Mouse (Mus musculus) mature B cell (primary cell): ENCODE data around the gene Dgkz.

ENCODE experiments used
- in situ Hi-C: fragments of 300-500 bp; cut with MboI; formaldehyde crosslinking; loops from 2 replicates; pipeline ENCODE4 v1.14.3; 2019

The Dgkz gene

GRCm38 (mm10) chr2:91960459-91960858 is 15.2 kb downstream of the Dgkz start:
- in situ Hi-C loops: no loop called here

- in situ Hi-C loops: no loop called here
These were observed 15.9 kb downstream of the Dgkz start for GRCm38 (mm10) chr2:91959544-91960410.

- in situ Hi-C loops: no loop called here
These were observed 16.8 kb downstream of the Dgkz start for GRCm38 (mm10) chr2:91958701-91959457.

- in situ Hi-C loops: no loop called here
These were observed 17.6 kb downstream of the Dgkz start for GRCm38 (mm10) chr2:91958049-91958448.

GRCm38 (mm10) chr2:91957096-91957495 is 18.6 kb downstream of the Dgkz start:
- in situ Hi-C loops: no loop called here

- in situ Hi-C loops: no loop called here
These were observed 19.8 kb downstream of the Dgkz start for GRCm38 (mm10) chr2:91955875-91956274.

GRCm38 (mm10) chr2:91955121-91955591 is 20.5 kb downstream of the Dgkz start:
- in situ Hi-C loops: no loop called here

GRCm38 (mm10) chr2:91953825-91954224 is 21.8 kb downstream of the Dgkz start:
- in situ Hi-C loops: no loop called here

GRCm38 (mm10) chr2:91950275-91951085 is 25.2 kb downstream of the Dgkz start:
- in situ Hi-C loops: no loop called here

- in situ Hi-C loops: no loop called here
These were observed 26.0 kb downstream of the Dgkz start for GRCm38 (mm10) chr2:91949411-91950274.

GRCm38 (mm10) chr2:91948792-91949241 is 26.8 kb downstream of the Dgkz start:
- in situ Hi-C loops: no loop called here

- in situ Hi-C loops: no loop called here
These were observed 27.5 kb downstream of the Dgkz start for GRCm38 (mm10) chr2:91948151-91948509.

GRCm38 (mm10) chr2:91947397-91948150 is 28.1 kb downstream of the Dgkz start:
- in situ Hi-C loops: no loop called here

- in situ Hi-C loops: no loop called here
These were observed 28.8 kb downstream of the Dgkz start for GRCm38 (mm10) chr2:91946836-91947235.

GRCm38 (mm10) chr2:91945483-91945882 is 30.2 kb downstream of the Dgkz start, which contains the start of gene Gm9821:
Gene Gm9821, plus strand, starts transcription at chr2:91945703.
- in situ Hi-C loops: no loop called here

- in situ Hi-C loops: no loop called here
These were observed 31.3 kb downstream of the Dgkz start for GRCm38 (mm10) chr2:91944170-91944950.

GRCm38 (mm10) chr2:91942356-91942755 is 33.3 kb downstream of the Dgkz start:
- in situ Hi-C loops: no loop called here

- in situ Hi-C loops: no loop called here
These were observed 36.2 kb downstream of the Dgkz start for GRCm38 (mm10) chr2:91939303-91939935.

GRCm38 (mm10) chr2:91936154-91936553 is 39.5 kb downstream of the Dgkz start:
- in situ Hi-C loops: no loop called here
